Mouse (Mus musculus): ENCODE data around the gene Fcgrt. TPM values are rescaled to one million over a fixed set of nuclear protein-coding genes. Genes with fewer than 3 reads are reported as not detected.

The Fcgrt gene
- polyA plus RNA-seq, 1 experiment from 2014 or later: 22.2 TPM

DNA sequence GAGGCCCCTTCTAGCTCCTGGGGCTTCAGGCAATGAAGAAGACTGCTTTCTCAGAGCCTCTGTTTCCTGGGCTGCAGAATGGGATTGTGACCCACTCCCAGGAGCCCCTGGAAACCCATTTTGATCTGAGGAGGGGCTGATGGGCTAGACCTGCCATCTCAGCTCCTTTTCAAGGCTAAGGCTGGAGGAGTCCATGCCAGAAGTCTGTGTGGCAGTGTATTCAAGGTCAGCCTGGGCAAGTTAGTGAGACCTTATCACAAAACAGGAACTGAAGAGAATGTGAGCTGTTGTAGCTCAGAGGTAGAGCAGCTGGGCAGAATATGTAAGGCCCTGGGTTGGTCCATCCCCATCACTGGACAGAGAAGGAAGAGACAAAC lies 46.7 kb downstream of the Fcgrt start:
- no peak for TF ChIP-seq CTCF (IDR thresholded peaks at IDR 0.05)
- ATAC-seq (no peak), DNase-seq (ENCODE audit: low read depth, low spot score) (no peak)
- CTCF ChIA-PET: no interaction called here
- in situ Hi-C loops (cut with MboI; ENCODE audit: low pct_unique_long_range_greater_than_20kb): no loop called here
- no peaks in the 10 kb centered on the region for H3K27me3 ChIP-seq
- POLR2A ChIA-PET: no interaction called here

DNA sequence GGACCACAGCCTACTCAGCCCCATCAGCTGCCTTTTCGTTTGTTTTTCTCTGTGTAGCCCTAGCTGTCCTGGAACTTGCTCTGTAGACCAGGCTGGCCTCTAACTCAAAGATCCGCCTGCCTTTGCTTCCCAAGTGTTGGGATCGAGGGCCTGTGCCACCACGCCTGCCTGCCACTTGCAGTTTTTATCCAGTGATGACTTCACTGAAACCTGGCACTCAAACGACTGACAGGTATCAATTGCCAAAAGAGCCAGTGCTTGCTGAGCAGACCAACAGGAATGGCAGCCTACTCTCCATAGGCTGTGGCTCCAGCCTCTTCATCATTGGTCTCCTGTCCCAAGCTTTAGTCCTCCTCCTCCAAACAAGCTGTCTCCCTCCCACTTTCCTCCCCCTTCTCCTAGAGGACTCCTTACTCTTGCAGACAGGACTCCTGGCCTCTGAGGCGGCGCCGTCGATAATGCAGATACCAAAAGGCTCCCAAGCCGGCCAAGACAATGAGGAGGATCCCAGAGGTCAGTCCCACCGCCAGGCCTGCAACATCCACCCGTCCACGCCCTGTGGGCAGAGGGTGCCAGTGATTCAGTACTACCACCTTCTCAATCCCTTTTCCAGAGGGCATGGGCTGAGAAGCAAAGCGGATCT lies 47.2 kb downstream of the Fcgrt start:
- in situ Hi-C loops (cut with MboI; ENCODE audit: low pct_unique_long_range_greater_than_20kb): no loop called here
- CTCF ChIA-PET: no interaction called here
- H3K27me3 ChIP-seq: no peaks in the 10 kb centered on the region
- ATAC-seq (no peak), DNase-seq (ENCODE audit: low read depth, low spot score) (no peak)
- no peak for TF ChIP-seq CTCF (IDR thresholded peaks at IDR 0.05)
- POLR2A ChIA-PET: interaction anchor here (1.0 kb wide), 1 partner anchor 42 kb away, joined by 3 read pairs; no protein-coding TSS in a partner anchor

DNA sequence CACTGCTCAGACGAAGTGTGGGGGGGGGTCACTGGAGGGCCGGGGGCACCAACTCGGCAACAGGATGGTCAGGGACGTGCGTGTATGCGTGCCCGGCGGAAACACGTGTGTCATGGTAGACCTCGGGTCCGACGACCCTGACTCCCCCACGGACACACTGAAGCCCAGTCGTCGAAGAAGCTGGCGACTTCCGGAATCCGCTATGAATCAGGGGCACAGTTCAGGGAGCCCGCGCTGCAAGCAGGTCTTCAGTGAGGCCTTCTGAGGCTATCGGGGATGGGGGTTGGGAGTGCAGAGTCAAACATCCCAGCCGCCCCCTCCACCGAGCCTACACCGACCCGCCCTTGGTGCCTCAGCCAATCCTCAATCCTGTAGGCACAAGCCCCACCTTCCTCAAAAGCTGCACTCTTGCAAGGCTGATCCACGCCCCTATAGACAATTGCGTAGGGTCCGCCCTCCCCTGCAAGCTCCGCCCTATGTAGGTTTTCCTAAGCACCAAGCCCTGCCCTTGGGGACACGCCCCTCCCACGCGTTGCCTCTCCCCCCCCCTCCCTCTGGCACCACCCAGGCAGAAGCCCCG lies 49.6 kb downstream of the Fcgrt start:
- in situ Hi-C loops (cut with MboI; ENCODE audit: low pct_unique_long_range_greater_than_20kb): no loop called here
- ChIA-PET CTCF (interaction anchor here (1.0 to 1.2 kb wide), 2 partner anchors 15 to 16 kb away, joined by 5 to 7 read pairs; no protein-coding TSS in a partner anchor), POLR2A (interaction anchor here (1.0 to 1.1 kb wide), 2 partner anchors 18 to 21 kb away, joined by 3 to 5 read pairs; no protein-coding TSS in a partner anchor)
- no peaks in the 10 kb centered on the region for H3K27me3 ChIP-seq
- ATAC-seq (peak; percentile 81), DNase-seq (ENCODE audit: low read depth, low spot score) (peak; percentile 87)
- no peak for TF ChIP-seq CTCF (IDR thresholded peaks at IDR 0.05)

DNA sequence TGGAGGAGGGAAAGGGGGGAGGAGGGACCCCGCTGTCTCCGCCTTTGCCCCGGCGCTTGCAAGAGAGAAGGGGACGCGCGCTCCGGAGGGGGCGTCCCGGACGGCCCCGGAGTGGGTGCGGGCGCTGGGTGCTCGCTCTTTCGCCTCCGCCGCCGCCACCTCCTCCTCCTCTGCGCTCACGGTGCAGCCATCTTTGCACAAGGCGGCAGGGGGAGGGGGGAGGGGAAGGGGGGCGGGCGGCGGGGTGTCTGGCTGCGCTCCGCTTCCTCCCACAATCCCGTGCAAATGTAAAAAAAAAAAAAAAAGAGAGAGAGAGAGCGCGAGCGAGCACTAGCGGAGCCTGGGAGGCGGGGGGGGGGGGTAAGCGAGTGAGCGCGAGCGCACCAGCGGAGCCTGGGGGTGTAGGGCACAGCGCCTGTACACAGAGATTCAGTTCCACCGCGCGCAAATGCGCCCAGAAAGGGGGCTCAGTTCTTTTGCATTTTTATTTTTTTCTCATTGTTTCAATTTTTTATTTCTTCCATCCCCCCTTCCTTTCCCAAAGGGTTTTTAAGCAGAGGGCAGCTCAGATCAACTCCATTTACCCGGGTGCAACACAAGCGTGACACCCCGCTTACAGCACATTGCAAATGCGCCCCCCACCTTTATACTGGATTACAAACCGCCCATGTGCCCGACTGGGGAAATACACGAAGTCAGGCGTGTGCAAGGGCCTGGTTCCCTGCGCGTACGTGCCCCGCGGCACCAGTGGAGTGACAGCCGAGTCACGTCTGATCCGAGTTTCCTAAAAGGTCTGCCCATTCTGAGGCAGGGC lies 50.3 kb downstream of the Fcgrt start:
- in situ Hi-C loops (cut with MboI; ENCODE audit: low pct_unique_long_range_greater_than_20kb): no loop called here
- ChIA-PET CTCF (interaction anchor here (1.0 to 1.2 kb wide), 2 partner anchors 15 kb away, joined by 5 to 7 read pairs; no protein-coding TSS in a partner anchor), POLR2A (interaction anchor here (1.0 to 1.7 kb wide), 4 partner anchors 15 to 36 kb away, joined by 3 to 5 read pairs (median 4); no protein-coding TSS in a partner anchor)
- DNase-seq (ENCODE audit: low read depth, low spot score) (no peak), ATAC-seq (peak; percentile 14)
- no peak for TF ChIP-seq CTCF (IDR thresholded peaks at IDR 0.05)
- H3K27me3 ChIP-seq: no peaks in the 10 kb centered on the region

DNA sequence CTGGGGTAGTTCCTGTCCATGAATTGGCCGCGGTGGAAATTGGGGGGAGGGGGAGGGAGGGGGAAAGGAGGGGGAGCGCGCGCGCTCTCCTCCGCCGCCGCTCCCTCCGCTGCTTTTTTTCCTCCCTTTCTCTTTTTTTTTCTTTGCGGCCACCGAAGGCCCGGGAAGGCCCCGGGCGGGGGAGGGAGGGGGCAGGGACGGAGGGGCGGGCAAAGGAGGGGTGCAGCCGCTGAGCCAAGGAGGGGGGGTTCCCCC lies 50.9 kb downstream of the Fcgrt start, which contains the start of gene Prr12:
Gene Prr12, minus strand, starts transcription at position 20 of the 255 bp plus-strand sequence.
- DNase-seq (ENCODE audit: low read depth, low spot score) (no peak), ATAC-seq (peak; percentile 6)
- POLR2A ChIA-PET: interaction anchor here (0.8 to 1.7 kb wide), 3 partner anchors 15 to 36 kb away, joined by 3 to 5 read pairs (median 4); no protein-coding TSS in a partner anchor
- in situ Hi-C loops (cut with MboI; ENCODE audit: low pct_unique_long_range_greater_than_20kb): no loop called here
- TF ChIP-seq CTCF (IDR thresholded peaks at IDR 0.05): no peak
- CTCF ChIA-PET: no interaction called here
- H3K27me3 ChIP-seq: no peaks in the 10 kb centered on the region

DNA sequence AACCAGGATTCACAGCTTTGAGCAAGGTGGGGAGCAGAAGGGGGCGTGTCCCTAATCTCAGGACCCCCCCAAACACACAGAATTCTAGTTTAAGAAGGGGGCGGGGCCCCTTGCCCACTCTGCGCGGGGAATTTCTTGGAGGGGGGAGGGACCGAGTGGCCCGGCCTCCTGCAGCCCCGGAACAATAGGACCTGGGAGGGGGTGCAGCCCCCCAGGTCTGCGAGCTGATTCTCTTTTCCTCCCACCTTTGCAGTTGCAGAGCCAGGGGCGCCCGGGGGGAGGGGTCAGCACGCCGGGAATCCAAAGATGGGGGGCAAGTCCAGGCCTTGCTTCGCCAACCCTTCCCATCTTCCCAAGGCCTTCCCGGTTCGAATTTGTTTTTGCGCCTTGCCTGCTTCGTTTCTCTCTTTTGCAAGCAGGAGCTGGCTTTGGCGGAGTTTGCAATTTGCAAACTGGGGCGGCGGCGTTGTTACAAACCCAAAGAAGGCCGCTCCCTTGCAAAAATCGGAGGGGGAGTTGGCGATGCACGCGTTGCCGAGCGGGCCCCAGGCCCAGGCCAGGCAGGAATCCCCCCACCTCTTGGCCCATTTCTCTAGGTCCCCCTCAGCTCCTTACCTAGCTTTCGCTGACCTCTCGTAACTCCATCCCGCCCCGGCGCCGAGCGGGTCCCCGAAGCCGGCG lies 51.3 kb downstream of the Fcgrt start:
- no peak for TF ChIP-seq CTCF (IDR thresholded peaks at IDR 0.05)
- H3K27me3 ChIP-seq: no peaks in the 10 kb centered on the region
- DNase-seq (ENCODE audit: low read depth, low spot score) (no peak), ATAC-seq (no peak)
- ChIA-PET POLR2A (interaction anchor here (0.6 to 1.7 kb wide), 6 partner anchors 10 to 56 kb away, joined by 3 to 5 read pairs (median 3); partner anchors contain the start of genes Nosip and Prrg2), CTCF (no interaction called here)
- in situ Hi-C loops (cut with MboI; ENCODE audit: low pct_unique_long_range_greater_than_20kb): no loop called here

DNA sequence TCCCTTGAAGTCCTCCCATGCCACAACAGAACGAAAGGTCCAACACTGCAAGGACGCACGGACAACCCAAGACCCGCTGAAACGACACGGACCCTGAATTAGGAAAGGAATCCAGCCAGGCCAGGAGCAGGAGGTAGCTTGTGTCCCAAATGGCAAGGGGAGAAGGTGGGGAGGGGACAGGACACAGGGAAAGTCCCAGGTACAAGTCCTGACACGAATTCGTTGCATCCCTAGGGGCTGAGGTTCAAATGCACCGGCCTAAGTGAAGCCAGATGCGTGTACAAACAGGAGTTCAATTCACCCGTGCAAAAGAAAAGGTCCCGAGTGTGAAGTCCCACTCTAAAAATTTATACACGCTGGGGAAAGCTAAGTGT lies 52.1 kb downstream of the Fcgrt start:
- no peak for DNase-seq (ENCODE audit: low read depth, low spot score)
- POLR2A ChIA-PET: interaction anchor here (0.6 to 1.1 kb wide), 3 partner anchors 11 to 55 kb away, joined by 3 read pairs; partner anchors contain the start of genes Nosip and Prrg2

DNA sequence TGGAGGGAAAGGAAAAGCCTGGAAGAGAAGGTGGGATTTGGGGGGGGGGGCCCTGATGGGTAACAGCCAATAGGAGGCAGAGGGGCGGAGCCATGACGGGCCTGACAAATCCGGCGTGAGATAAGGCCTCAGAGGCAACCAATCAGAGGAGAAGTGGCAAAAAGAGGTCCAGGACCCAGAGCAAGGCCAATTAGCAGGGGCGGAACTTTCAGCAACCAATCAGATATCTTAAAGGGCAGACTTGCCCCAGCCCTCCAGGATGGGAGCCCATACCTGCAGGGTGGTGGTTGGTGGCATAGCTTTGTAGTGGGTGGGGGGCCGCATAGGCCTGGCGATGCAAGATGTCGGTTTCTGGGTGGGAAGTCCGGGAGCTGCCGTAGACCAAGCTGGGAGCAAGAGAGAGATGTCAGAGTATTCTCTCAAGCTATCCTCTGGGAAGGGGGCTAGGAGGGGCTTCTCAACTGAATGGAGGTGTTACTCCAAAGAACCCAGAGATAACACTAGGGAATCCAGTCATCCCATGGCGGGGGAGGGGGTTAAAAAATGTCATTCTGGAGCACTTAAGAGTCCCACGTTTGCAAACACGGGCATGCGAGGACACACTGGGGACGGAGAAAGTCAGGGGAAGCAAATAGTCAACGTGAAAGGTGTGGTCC lies 52.6 kb downstream of the Fcgrt start:
- ATAC-seq (peak; percentile 36), DNase-seq (ENCODE audit: low read depth, low spot score) (no peak)
- in situ Hi-C loops (cut with MboI; ENCODE audit: low pct_unique_long_range_greater_than_20kb): no loop called here
- POLR2A ChIA-PET: interaction anchor here (1.1 kb wide), 2 partner anchors 24 to 55 kb away, joined by 3 read pairs; no protein-coding TSS in a partner anchor
- CTCF ChIA-PET: no interaction called here
- no peaks in the 10 kb centered on the region for H3K27me3 ChIP-seq
- no peak for TF ChIP-seq CTCF (IDR thresholded peaks at IDR 0.05)

More for the DNA sequence above, 52.1 kb downstream of the Fcgrt start:
- TF ChIP-seq CTCF (IDR thresholded peaks at IDR 0.05): no peak
- H3K27me3 ChIP-seq: no peaks in the 10 kb centered on the region
- no peak for ATAC-seq
- in situ Hi-C loops (cut with MboI; ENCODE audit: low pct_unique_long_range_greater_than_20kb): no loop called here
- CTCF ChIA-PET: no interaction called here

DNA sequence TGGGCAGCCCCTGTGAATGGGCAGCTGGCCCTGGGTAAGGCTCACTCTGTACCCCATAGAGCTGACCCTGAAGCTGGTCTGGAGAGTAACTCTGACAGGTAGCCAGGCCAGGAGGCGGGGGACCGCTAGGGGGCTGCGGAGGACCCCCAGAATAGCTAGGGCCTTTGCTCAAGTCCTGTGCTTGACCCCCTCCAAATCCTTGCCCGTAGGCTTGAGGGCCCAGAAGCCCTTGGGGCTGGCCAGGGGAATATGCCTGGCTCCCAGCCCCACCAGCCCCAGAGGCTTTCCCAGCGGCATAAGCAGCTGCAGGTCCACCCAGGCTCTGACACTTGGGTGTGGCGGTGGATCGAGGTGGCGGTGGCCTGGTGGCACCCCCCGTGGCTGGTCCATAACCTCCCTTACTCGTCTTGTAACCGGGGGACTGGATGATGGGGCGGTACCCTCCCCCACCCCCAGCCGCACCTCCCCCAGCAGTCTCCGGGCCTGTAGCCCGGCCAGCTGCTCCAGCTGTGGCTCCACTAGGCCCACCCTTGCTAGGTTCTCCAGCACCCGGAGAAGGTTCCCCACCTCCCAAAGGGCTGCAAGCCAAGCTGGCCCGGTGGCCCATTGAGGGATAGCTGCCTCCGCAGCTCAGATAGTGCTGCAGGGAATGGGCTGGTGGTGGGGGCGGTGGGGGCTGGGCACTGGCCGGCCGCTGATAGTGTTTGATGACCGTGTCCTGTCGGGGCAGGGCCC lies 54.6 kb downstream of the Fcgrt start:
- ATAC-seq: no peak
- ChIA-PET CTCF (no interaction called here), POLR2A (interaction anchor here (0.9 to 1.9 kb wide), 2 partner anchors 10 to 26 kb away, joined by 3 to 5 read pairs; no protein-coding TSS in a partner anchor)
- TF ChIP-seq CTCF (IDR thresholded peaks at IDR 0.05): no peak
- in situ Hi-C loops (cut with MboI; ENCODE audit: low pct_unique_long_range_greater_than_20kb): no loop called here
- no peak for DNase-seq (ENCODE audit: low read depth, low spot score)
- H3K27me3 ChIP-seq: no peaks in the 10 kb centered on the region
